Mouse (Mus musculus) liver, adult 2 months (tissue): ENCODE data around the gene P4ha1.

Experiments used
- CTCF ChIP-seq: fragments of 200-500 bp; IDR thresholded peaks from 2 replicates; pipeline ENCODE4 v1.5.1; 2011; ENCODE audit warnings: low read depth, low read length, control low read depth
- POLR2A ChIP-seq: fragments of 200-500 bp; IDR thresholded peaks from 2 replicates; pipeline ENCODE4 v1.6.1; 2011; ENCODE audit warnings: low read length, control low read depth; ENCODE audit not compliant: insufficient read depth; ENCODE audit errors: extremely low read depth

- TF ChIP-seq CTCF (no peak), POLR2A (no peak)
These were observed 85.4 kb downstream of the P4ha1 start for GRCm38 (mm10) chr10:59408499-59408898.
